Mouse (Mus musculus) intestine, embryonic 15.5 days (tissue): ENCODE measurements at regions not wholly inside any gene's neighbourhood (a gene's known extent, or its start where the extent isn't known, plus 50 kb on each side); places are given as distances from the start of the nearest gene placed in this dataset.

Source experiments
- ATAC-seq: fragments of 200-750 bp; cut with Nextera tagmentation; 2 replicates; pipeline ENCODE4 v1.8.0; 2017; ENCODE audit warnings: moderate TSS enrichment, moderate library complexity
- H3K27ac ChIP-seq: fragments of 300-500 bp; sonication (generic); 2 replicates; pipeline ENCODE4 v1.5.1; 2015; ENCODE audit warnings: mild to moderate bottlenecking, inconsistent platforms
- H3K27me3 ChIP-seq: fragments of 300-500 bp; sonication (generic); replicated peaks from 2 replicates; pipeline ENCODE4 v1.6.1; 2015; ENCODE audit warnings: inconsistent platforms
- H3K36me3 ChIP-seq: fragments of 300-500 bp; sonication (generic); 2 replicates; pipeline ENCODE4 v1.6.1; 2015; ENCODE audit warnings: inconsistent platforms
- H3K4me1 ChIP-seq: fragments of 300-500 bp; sonication (generic); replicated peaks from 2 replicates; pipeline ENCODE4 v1.6.1; 2015; ENCODE audit warnings: inconsistent platforms
- H3K4me2 ChIP-seq: fragments of 300-500 bp; sonication (generic); replicated peaks from 2 replicates; pipeline ENCODE4 v1.6.1; 2015; ENCODE audit warnings: mild to moderate bottlenecking, inconsistent platforms
- H3K4me3 ChIP-seq: fragments of 300-500 bp; sonication (generic); replicated peaks from 2 replicates; pipeline ENCODE4 v1.5.1; 2015; ENCODE audit warnings: inconsistent platforms
- H3K9ac ChIP-seq: fragments of 300-500 bp; sonication (generic); 2 replicates; pipeline ENCODE4 v1.6.1; 2015; ENCODE audit warnings: inconsistent platforms
- H3K9me3 ChIP-seq: fragments of 300-500 bp; sonication (generic); 2 replicates; pipeline ENCODE4 v1.6.1; 2016; ENCODE audit warnings: inconsistent platforms
- WGBS: fragments of 180-500 bp; shearing (Covaris S2); methylation state at CpG from one replicate; pipeline ENCODE4 v1.1.7; 2015; 5-methylcytosine and 5-hydroxymethylcytosine counted together

- H3K9ac ChIP-seq: no peak overlapping the region
- no peaks in the 10 kb centered on the region for H3K27me3 ChIP-seq
- no peak overlapping the region for H3K4me3 ChIP-seq
- 87% methylated on average over 1 of the region's 1 CpGs for WGBS
- H3K27ac ChIP-seq: no peak overlapping the region
- no peaks in the 10 kb centered on the region for H3K9me3 ChIP-seq
- no peaks in the 10 kb centered on the region for H3K4me1 ChIP-seq
- no peak overlapping the region for H3K4me2 ChIP-seq
- no peaks in the 10 kb centered on the region for H3K36me3 ChIP-seq
- no peak for ATAC-seq
Measured at GRCm38 (mm10) chr8:11107435-11107834, 99.2 kb upstream of the Irs2 start.

DNA sequence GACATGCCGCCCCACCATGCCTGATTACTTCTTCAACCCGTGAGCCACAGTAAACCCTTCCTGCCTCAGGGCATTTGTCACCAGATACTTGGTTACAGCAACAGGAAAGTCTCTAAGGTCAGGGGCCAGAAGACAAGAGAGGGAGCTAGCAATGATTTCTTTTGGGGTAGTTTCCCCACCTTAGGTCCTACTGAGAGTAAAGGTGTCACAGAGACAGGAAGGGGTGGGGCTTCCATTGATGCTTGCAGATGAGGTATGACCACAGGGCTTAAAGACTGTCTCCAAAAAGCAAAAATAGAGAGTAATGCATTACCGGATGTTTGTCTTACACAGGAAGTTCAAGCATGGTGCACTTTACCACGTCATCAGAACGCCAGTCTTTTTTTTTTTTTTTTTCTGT, 98.8 kb upstream of the Irs2 start:
- no peaks in the 10 kb centered on the region for H3K27me3 ChIP-seq
- H3K4me3 ChIP-seq: no peak overlapping the region
- H3K9me3 ChIP-seq: no peaks in the 10 kb centered on the region
- no peak overlapping the region for H3K9ac ChIP-seq
- no peak overlapping the region for H3K4me2 ChIP-seq
- H3K36me3 ChIP-seq: no peaks in the 10 kb centered on the region
- no peak for ATAC-seq
- 77% methylated on average over 5 of the region's 5 CpGs for WGBS
- H3K4me1 ChIP-seq: no peaks in the 10 kb centered on the region
- H3K27ac ChIP-seq: no peak overlapping the region

- ATAC-seq: no peak
- no peaks in the 10 kb centered on the region for H3K27me3 ChIP-seq
- 79% methylated on average over 10 of the region's 10 CpGs for WGBS
- H3K4me2 ChIP-seq: no peak overlapping the region
- H3K4me1 ChIP-seq: no peaks in the 10 kb centered on the region
- no peak overlapping the region for H3K4me3 ChIP-seq
- H3K9me3 ChIP-seq: no peaks in the 10 kb centered on the region
- no peaks in the 10 kb centered on the region for H3K36me3 ChIP-seq
- no peak overlapping the region for H3K27ac ChIP-seq
- no peak overlapping the region for H3K9ac ChIP-seq
Measured at GRCm38 (mm10) chr8:11103745-11104607, 95.7 kb upstream of the Irs2 start.

DNA sequence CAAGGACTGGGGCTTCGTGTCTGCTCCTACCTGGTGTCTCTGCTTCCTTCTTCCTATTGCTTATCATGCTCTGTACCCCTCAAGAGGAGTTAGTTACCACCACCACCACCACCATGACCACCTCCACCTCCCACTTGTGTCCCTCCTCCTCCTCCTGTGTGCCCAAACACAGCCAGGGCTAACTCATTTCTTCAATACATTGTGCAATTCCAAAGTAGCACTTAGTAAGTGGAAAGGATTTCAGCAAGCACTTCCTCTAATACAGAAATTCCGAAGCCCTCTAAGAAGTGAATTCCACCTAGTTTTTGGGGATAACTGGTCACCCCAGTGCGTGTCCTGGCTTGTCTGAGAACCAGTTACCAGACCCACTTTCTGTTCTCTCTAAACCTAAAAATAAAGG, 92.1 kb upstream of the Irs2 start:
- WGBS: 91% methylated on average over 3 of the region's 3 CpGs

DNA sequence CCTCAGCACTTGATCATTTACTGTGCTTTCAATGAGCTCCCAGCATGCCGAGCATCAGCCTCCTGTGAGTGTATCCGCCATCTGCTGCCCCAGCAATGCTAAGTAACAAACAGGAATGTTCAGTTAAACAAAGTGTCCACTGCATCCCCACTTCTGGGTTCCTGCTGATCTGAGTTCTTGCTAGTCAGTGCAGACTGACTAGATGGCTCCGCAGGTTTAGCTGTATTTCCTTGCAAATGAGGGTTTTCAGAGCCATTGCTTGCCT, 91.3 kb upstream of the Irs2 start:
- Histone ChIP-seq H3K4me3 (no peak overlapping the region), H3K4me1 (no peaks in the 10 kb centered on the region; the same call in 1 of the 2 replicates), H3K27me3 (no peaks in the 10 kb centered on the region), H3K9ac (no peak overlapping the region), H3K9me3 (no peaks in the 10 kb centered on the region), H3K36me3 (no peaks in the 10 kb centered on the region), H3K27ac (no peak overlapping the region), H3K4me2 (no peak overlapping the region)
- no peak for ATAC-seq
- WGBS: 83% methylated on average over 3 of the region's 3 CpGs

More for the DNA sequence above, 92.1 kb upstream of the Irs2 start:
- Histone ChIP-seq H3K4me3 (no peak overlapping the region), H3K9ac (no peak overlapping the region), H3K27me3 (no peaks in the 10 kb centered on the region), H3K36me3 (no peaks in the 10 kb centered on the region), H3K4me2 (no peak overlapping the region), H3K9me3 (no peaks in the 10 kb centered on the region), H3K27ac (no peak overlapping the region), H3K4me1 (no peaks in the 10 kb centered on the region; the same call in 1 of the 2 replicates)
- no peak for ATAC-seq

GRCm38 (mm10) chr8:11098790-11099590, 90.7 kb upstream of the Irs2 start:
- ATAC-seq: no peak
- Histone ChIP-seq H3K4me3 (no peak overlapping the region), H3K9ac (no peak overlapping the region), H3K36me3 (no peaks in the 10 kb centered on the region), H3K27ac (no peak overlapping the region), H3K4me1 (no peaks in the 10 kb centered on the region; the same call in 1 of the 2 replicates), H3K4me2 (no peak overlapping the region), H3K9me3 (no peaks in the 10 kb centered on the region), H3K27me3 (no peaks in the 10 kb centered on the region)
- 76% methylated on average over 11 of the region's 11 CpGs for WGBS

- WGBS: 56% methylated on average over 10 of the region's 10 CpGs
- ATAC-seq: no peak
Measured at GRCm38 (mm10) chr8:11098228-11098778, 90.0 kb upstream of the Irs2 start.

DNA sequence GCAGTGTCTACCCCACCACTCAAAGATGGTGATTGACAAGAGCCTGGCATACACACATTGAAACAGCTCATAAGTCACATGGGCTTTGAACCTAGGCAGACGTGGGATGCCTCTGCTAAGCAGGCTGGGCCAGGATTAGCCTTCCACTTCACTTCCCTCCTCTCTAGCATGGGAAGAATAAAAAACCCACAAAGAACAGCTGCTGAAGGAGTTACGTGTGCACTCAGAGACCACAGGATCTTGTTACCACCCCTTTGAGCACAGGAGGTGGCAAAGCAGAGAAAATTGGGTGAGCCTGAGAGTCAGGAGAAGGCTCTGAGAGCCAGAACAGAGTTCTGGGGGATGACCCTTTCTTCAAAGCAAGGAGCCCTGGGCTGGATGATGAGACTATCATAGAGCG, 89.6 kb upstream of the Irs2 start:
- ATAC-seq: no peak
- H3K4me2 ChIP-seq: no peak overlapping the region
- no peaks in the 10 kb centered on the region for H3K27me3 ChIP-seq
- no peaks in the 10 kb centered on the region; the same call in 1 of the 2 replicates for H3K4me1 ChIP-seq
- H3K9me3 ChIP-seq: no peaks in the 10 kb centered on the region
- no peak overlapping the region for H3K27ac ChIP-seq
- no peaks in the 10 kb centered on the region for H3K36me3 ChIP-seq
- WGBS: 80% methylated on average over 3 of the region's 3 CpGs
- no peak overlapping the region for H3K4me3 ChIP-seq
- no peak overlapping the region for H3K9ac ChIP-seq

More at GRCm38 (mm10) chr8:11098228-11098778, 90.0 kb upstream of the Irs2 start:
- Histone ChIP-seq H3K27ac (no peak overlapping the region), H3K9ac (no peak overlapping the region), H3K36me3 (no peaks in the 10 kb centered on the region), H3K9me3 (no peaks in the 10 kb centered on the region), H3K4me2 (no peak overlapping the region), H3K27me3 (no peaks in the 10 kb centered on the region), H3K4me3 (no peak overlapping the region), H3K4me1 (no peaks in the 10 kb centered on the region; the same call in 1 of the 2 replicates)

DNA sequence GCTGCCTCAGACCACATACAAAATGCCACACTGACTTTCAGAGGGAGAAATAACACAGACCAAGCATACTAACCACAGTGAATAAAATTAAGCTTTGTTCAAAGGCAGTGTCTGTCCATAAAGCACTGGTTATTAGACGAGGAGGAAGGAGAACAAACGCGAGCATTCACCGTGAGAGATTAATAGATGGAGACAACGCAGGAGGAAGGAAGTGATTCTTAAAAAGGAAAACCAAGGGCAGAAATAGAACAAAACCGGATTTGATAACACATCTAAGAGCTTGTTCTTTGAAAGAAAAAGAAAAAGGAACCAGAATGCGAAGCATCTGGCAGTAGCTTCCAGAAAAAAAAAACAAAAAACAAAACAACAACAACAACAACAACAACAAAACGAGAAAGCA, 86.3 kb upstream of the Irs2 start:
- ATAC-seq: no peak

DNA sequence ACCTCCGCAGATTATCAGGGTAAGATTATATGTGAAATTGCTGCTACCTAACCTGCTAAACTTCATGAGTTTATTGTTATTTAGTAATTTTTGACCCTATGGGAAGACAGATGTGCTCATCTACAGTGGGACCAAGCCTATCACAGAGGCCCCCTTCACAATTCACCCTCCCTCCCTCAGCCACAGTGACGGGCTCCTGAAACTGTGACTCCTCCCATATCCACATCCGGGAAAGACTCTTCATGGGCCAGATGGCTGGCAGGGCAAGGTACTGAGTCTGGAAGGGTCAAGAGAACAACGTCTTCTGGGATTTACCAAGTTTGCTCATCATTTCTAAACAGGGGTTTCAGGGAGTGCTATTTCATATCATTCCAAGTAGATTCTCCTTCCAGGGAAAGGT, 84.1 kb upstream of the Irs2 start:
- no peaks in the 10 kb centered on the region for H3K27me3 ChIP-seq
- no peaks in the 10 kb centered on the region for H3K9me3 ChIP-seq
- no peak overlapping the region for H3K27ac ChIP-seq
- no peak for ATAC-seq
- H3K4me1 ChIP-seq: no peaks in the 10 kb centered on the region
- H3K4me3 ChIP-seq: no peak overlapping the region
- H3K4me2 ChIP-seq: no peak overlapping the region
- 44% methylated on average over 4 of the region's 4 CpGs for WGBS
- no peak overlapping the region for H3K9ac ChIP-seq
- no peaks in the 10 kb centered on the region for H3K36me3 ChIP-seq

More for the DNA sequence above, 86.3 kb upstream of the Irs2 start:
- no peaks in the 10 kb centered on the region for H3K9me3 ChIP-seq
- no peak overlapping the region for H3K4me3 ChIP-seq
- H3K27me3 ChIP-seq: no peaks in the 10 kb centered on the region
- H3K36me3 ChIP-seq: no peaks in the 10 kb centered on the region
- H3K4me1 ChIP-seq: no peaks in the 10 kb centered on the region; the same call in 1 of the 2 replicates
- H3K9ac ChIP-seq: no peak overlapping the region
- no peak overlapping the region for H3K4me2 ChIP-seq
- H3K27ac ChIP-seq: no peak overlapping the region
- WGBS: 40% methylated on average over 8 of the region's 8 CpGs

GRCm38 (mm10) chr8:11091675-11092345, 83.6 kb upstream of the Irs2 start:
- Histone ChIP-seq H3K9ac (no peak overlapping the region), H3K4me3 (no peak overlapping the region), H3K36me3 (no peaks in the 10 kb centered on the region), H3K4me2 (no peak overlapping the region), H3K4me1 (no peaks in the 10 kb centered on the region), H3K27ac (no peak overlapping the region), H3K9me3 (no peaks in the 10 kb centered on the region), H3K27me3 (no peaks in the 10 kb centered on the region)
- ATAC-seq: peak; percentile 45
- 57% methylated on average over 3 of the region's 3 CpGs for whole genome bisulfite sequencing
